Mouse (Mus musculus): Measurements from ENCODE around the gene Hid1. TPM values are rescaled to one million over a fixed set of nuclear protein-coding genes. Genes with fewer than 3 reads are reported as not detected.

Hid1 gene
- polyA plus RNA-seq, 1 experiment: 105 TPM

- TF ChIP-seq POLR2A (IDR thresholded peaks at IDR 0.05; ENCODE audit: borderline replicate concordance, insufficient read depth, low read length): peak; percentile 90
- TF ChIP-seq CTCF (IDR thresholded peaks at IDR 0.05; ENCODE audit: borderline replicate concordance, insufficient read depth, low read depth, low read length): no peak
- peak within 1 kb of the TSS; percentile 98 for H3K4me3 ChIP-seq (replicated peaks; ENCODE audit: insufficient read depth, low read depth, low read length)
- DNase-seq: peak; percentile 94 to 96
- peak within 1 kb of the TSS; percentile 93 for H3K27ac ChIP-seq (ENCODE audit: insufficient read depth, low read length)
- WGBS: under 1% methylated on average over 71 of the region's 76 CpGs
- H3K27me3 ChIP-seq (ENCODE audit: control insufficient read depth, insufficient read depth, low read length): no peaks in the 10 kb centered on the region
- peaks cover 18% of the 10 kb centered on the region for H3K4me1 ChIP-seq (ENCODE audit: control insufficient read depth, insufficient read depth, low read length)
These were observed 14.4 kb upstream of the Hid1 start, which contains the start of gene Cdr2l for GRCm38 (mm10) chr11:115381743-115382539. TSS of gene Cdr2l (plus strand) at chr11:115381916.

- no peak for TF ChIP-seq POLR2A (IDR thresholded peaks at IDR 0.05; ENCODE audit: borderline replicate concordance, insufficient read depth, low read length)
- TF ChIP-seq CTCF (IDR thresholded peaks at IDR 0.05; ENCODE audit: borderline replicate concordance, insufficient read depth, low read depth, low read length): no peak
- Histone ChIP-seq H3K27ac (ENCODE audit: insufficient read depth, low read length) (peak overlapping the region; percentile 15; the same call in 1 of the 2 replicates), H3K4me1 (ENCODE audit: control insufficient read depth, insufficient read depth, low read length) (peaks cover 18% of the 10 kb centered on the region), H3K4me3 (replicated peaks; ENCODE audit: insufficient read depth, low read depth, low read length) (peak overlapping the region; percentile 54), H3K27me3 (ENCODE audit: control insufficient read depth, insufficient read depth, low read length) (no peaks in the 10 kb centered on the region)
- no peak for DNase-seq
- WGBS: 25% methylated on average over 9 of the region's 9 CpGs
These were observed 13.7 kb upstream of the Hid1 start for GRCm38 (mm10) chr11:115381276-115381675.

GRCm38 (mm10) chr11:115377854-115378253, 10.3 kb upstream of the Hid1 start:
- TF ChIP-seq CTCF (IDR thresholded peaks at IDR 0.05; ENCODE audit: borderline replicate concordance, insufficient read depth, low read depth, low read length) (no peak), POLR2A (IDR thresholded peaks at IDR 0.05; ENCODE audit: borderline replicate concordance, insufficient read depth, low read length) (no peak)
- Histone ChIP-seq H3K4me1 (ENCODE audit: control insufficient read depth, insufficient read depth, low read length) (peaks cover 6% of the 10 kb centered on the region; the same call in 1 of the 2 replicates), H3K27ac (ENCODE audit: insufficient read depth, low read length) (no peak overlapping the region), H3K27me3 (ENCODE audit: control insufficient read depth, insufficient read depth, low read length) (no peaks in the 10 kb centered on the region), H3K4me3 (replicated peaks; ENCODE audit: insufficient read depth, low read depth, low read length) (no peak overlapping the region)
- 85% methylated on average over 7 of the region's 7 CpGs for WGBS
- DNase-seq: no peak

GRCm38 (mm10) chr11:115377254-115377653, 9.7 kb upstream of the Hid1 start:
- TF ChIP-seq POLR2A (IDR thresholded peaks at IDR 0.05; ENCODE audit: borderline replicate concordance, insufficient read depth, low read length): no peak
- no peak for TF ChIP-seq CTCF (IDR thresholded peaks at IDR 0.05; ENCODE audit: borderline replicate concordance, insufficient read depth, low read depth, low read length)
- Histone ChIP-seq H3K27me3 (ENCODE audit: control insufficient read depth, insufficient read depth, low read length) (no peaks in the 10 kb centered on the region), H3K4me1 (ENCODE audit: control insufficient read depth, insufficient read depth, low read length) (peaks cover 6% of the 10 kb centered on the region; the same call in 1 of the 2 replicates), H3K27ac (ENCODE audit: insufficient read depth, low read length) (no peak overlapping the region), H3K4me3 (replicated peaks; ENCODE audit: insufficient read depth, low read depth, low read length) (no peak overlapping the region)
- DNase-seq: no peak
- 95% methylated on average over 4 of the region's 4 CpGs for WGBS

GRCm38 (mm10) chr11:115376722-115377121, 9.2 kb upstream of the Hid1 start:
- Histone ChIP-seq H3K4me3 (replicated peaks; ENCODE audit: insufficient read depth, low read depth, low read length) (no peak overlapping the region), H3K27ac (ENCODE audit: insufficient read depth, low read length) (no peak overlapping the region), H3K4me1 (ENCODE audit: control insufficient read depth, insufficient read depth, low read length) (peaks cover 6% of the 10 kb centered on the region; the same call in 1 of the 2 replicates), H3K27me3 (ENCODE audit: control insufficient read depth, insufficient read depth, low read length) (no peaks in the 10 kb centered on the region)
- no peak for DNase-seq
- TF ChIP-seq POLR2A (IDR thresholded peaks at IDR 0.05; ENCODE audit: borderline replicate concordance, insufficient read depth, low read length): no peak
- TF ChIP-seq CTCF (IDR thresholded peaks at IDR 0.05; ENCODE audit: borderline replicate concordance, insufficient read depth, low read depth, low read length): no peak
- 71% methylated on average over 7 of the region's 7 CpGs for WGBS

GRCm38 (mm10) chr11:115374695-115375425, 7.3 kb upstream of the Hid1 start:
- Histone ChIP-seq H3K27me3 (ENCODE audit: control insufficient read depth, insufficient read depth, low read length) (no peaks in the 10 kb centered on the region), H3K4me3 (replicated peaks; ENCODE audit: insufficient read depth, low read depth, low read length) (peak overlapping the region; percentile 50), H3K27ac (ENCODE audit: insufficient read depth, low read length) (peak overlapping the region; percentile 35; the same call in 1 of the 2 replicates), H3K4me1 (ENCODE audit: control insufficient read depth, insufficient read depth, low read length) (peaks cover 6% of the 10 kb centered on the region; the same call in 1 of the 2 replicates)
- 53% methylated on average over 12 of the region's 12 CpGs for WGBS
- no peak for TF ChIP-seq POLR2A (IDR thresholded peaks at IDR 0.05; ENCODE audit: borderline replicate concordance, insufficient read depth, low read length)
- no peak for TF ChIP-seq CTCF (IDR thresholded peaks at IDR 0.05; ENCODE audit: borderline replicate concordance, insufficient read depth, low read depth, low read length)
- no peak for DNase-seq

GRCm38 (mm10) chr11:115373805-115374694, 6.5 kb upstream of the Hid1 start:
- peak; percentile 78 to 83 for DNase-seq
- no peaks in the 10 kb centered on the region for H3K27me3 ChIP-seq (ENCODE audit: control insufficient read depth, insufficient read depth, low read length)
- H3K4me1 ChIP-seq (ENCODE audit: control insufficient read depth, insufficient read depth, low read length): peaks cover 6% of the 10 kb centered on the region; the same call in 1 of the 2 replicates
- peak overlapping the region; percentile 35 for H3K27ac ChIP-seq (ENCODE audit: insufficient read depth, low read length)
- TF ChIP-seq POLR2A (IDR thresholded peaks at IDR 0.05; ENCODE audit: borderline replicate concordance, insufficient read depth, low read length) (peak; percentile 60; the same call in 1 of the 2 replicates), CTCF (IDR thresholded peaks at IDR 0.05; ENCODE audit: borderline replicate concordance, insufficient read depth, low read depth, low read length) (no peak)
- 2% methylated on average over 30 of the region's 30 CpGs for WGBS
- H3K4me3 ChIP-seq (replicated peaks; ENCODE audit: insufficient read depth, low read depth, low read length): peak overlapping the region; percentile 50
